Mouse (Mus musculus) adrenal gland, adult (tissue): ENCODE measurements around the gene Mycbpap.

ENCODE experiments used
- DNase-seq, 2 experiments: peaks; one replicate each; pipeline ENCODE4 v3.0.0; 2022 to 2023; ENCODE audit warnings: low spot score in 1 of 2; ENCODE audit not compliant: inconsistent age in 2 of 2

Gene Mycbpap

GRCm38 (mm10) chr11:94483436-94483835 lies 38.1 kb downstream of the Mycbpap start:
- no peak for DNase-seq

GRCm38 (mm10) chr11:94482738-94483137 lies 38.8 kb downstream of the Mycbpap start:
- DNase-seq, result no peak

- DNase-seq, result no peak
Measured at GRCm38 (mm10) chr11:94481963-94482362, 39.6 kb downstream of the Mycbpap start.

- no peak for DNase-seq
Measured at GRCm38 (mm10) chr11:94480382-94480781, 41.2 kb downstream of the Mycbpap start.

- DNase-seq, result no peak
Measured at GRCm38 (mm10) chr11:94477651-94478050, 43.9 kb downstream of the Mycbpap start.

- DNase-seq, result no peak
Measured at GRCm38 (mm10) chr11:94475722-94476121, 45.8 kb downstream of the Mycbpap start.

- DNase-seq, result no peak
Measured at GRCm38 (mm10) chr11:94474544-94474910, 47.0 kb downstream of the Mycbpap start.

GRCm38 (mm10) chr11:94473707-94474543 lies 47.6 kb downstream of the Mycbpap start, which contains the start of gene Cacna1g:
Gene Cacna1g (minus strand): TSS chr11:94474198.
- DNase-seq, result peak; percentile 90 to 96

- DNase-seq, result peak in 1 of 2 experiments; percentile 49
Measured at GRCm38 (mm10) chr11:94472916-94473706, 48.4 kb downstream of the Mycbpap start.

- DNase-seq, result no peak
Measured at GRCm38 (mm10) chr11:94472585-94472915, 49.0 kb downstream of the Mycbpap start.

- no peak for DNase-seq
Measured at GRCm38 (mm10) chr11:94471740-94472584, 49.6 kb downstream of the Mycbpap start.

- DNase-seq, result no peak
Measured at GRCm38 (mm10) chr11:94470391-94470790, 51.2 kb downstream of the Mycbpap start.

GRCm38 (mm10) chr11:94469136-94470064 lies 52.1 kb downstream of the Mycbpap start:
- no peak for DNase-seq

- no peak for DNase-seq
Measured at GRCm38 (mm10) chr11:94468582-94469064, 52.9 kb downstream of the Mycbpap start.

GRCm38 (mm10) chr11:94466333-94466855 lies 55.1 kb downstream of the Mycbpap start:
- DNase-seq, result no peak

- DNase-seq, result no peak
Measured at GRCm38 (mm10) chr11:94464170-94464569, 57.4 kb downstream of the Mycbpap start.

- no peak for DNase-seq
Measured at GRCm38 (mm10) chr11:94461856-94462255, 59.7 kb downstream of the Mycbpap start.

GRCm38 (mm10) chr11:94457001-94457400 lies 64.5 kb downstream of the Mycbpap start:
- DNase-seq, result no peak

- no peak for DNase-seq
Measured at GRCm38 (mm10) chr11:94456347-94456746, 65.2 kb downstream of the Mycbpap start.
